Mouse (Mus musculus) embryonic facial prominence, embryonic 15.5 days (tissue): ENCODE results near the gene Wfdc10. TPM values are rescaled to one million over a fixed set of nuclear protein-coding genes. Genes with fewer than 3 reads are reported as not detected.

Source experiments
- ATAC-seq: fragments of 200-750 bp; cut with Nextera tagmentation; 2 replicates; pipeline ENCODE4 v1.8.0; 2017; ENCODE audit warnings: low read depth, moderate TSS enrichment; ENCODE audit not compliant: insufficient number of reproducible peaks, low FRiP score, low TSS enrichment
- H3K27ac ChIP-seq: fragments of 300-500 bp; sonication (generic); replicated peaks from 2 replicates; pipeline ENCODE4 v1.5.1; 2015; ENCODE audit warnings: mild to moderate bottlenecking, inconsistent platforms
- H3K27me3 ChIP-seq: fragments of 300-500 bp; sonication (generic); 2 replicates; pipeline ENCODE4 v1.6.1; 2015; ENCODE audit warnings: inconsistent platforms
- H3K36me3 ChIP-seq: fragments of 300-500 bp; sonication (generic); 2 replicates; pipeline ENCODE4 v1.6.1; 2015; ENCODE audit warnings: mild to moderate bottlenecking, inconsistent platforms
- H3K4me1 ChIP-seq: fragments of 300-500 bp; sonication (generic); 2 replicates; pipeline ENCODE4 v1.6.1; 2015; ENCODE audit warnings: inconsistent platforms
- H3K4me2 ChIP-seq: fragments of 300-500 bp; sonication (generic); replicated peaks from 2 replicates; pipeline ENCODE4 v1.6.1; 2015; ENCODE audit warnings: mild to moderate bottlenecking, inconsistent platforms
- H3K4me3 ChIP-seq: fragments of 300-500 bp; sonication (generic); replicated peaks from 2 replicates; pipeline ENCODE4 v1.5.1; 2015; ENCODE audit warnings: mild to moderate bottlenecking, inconsistent platforms
- H3K9ac ChIP-seq: fragments of 300-500 bp; sonication (generic); 2 replicates; pipeline ENCODE4 v1.6.1; 2015; ENCODE audit warnings: inconsistent platforms
- H3K9me3 ChIP-seq: fragments of 300-500 bp; sonication (generic); replicated peaks from 2 replicates; pipeline ENCODE4 v1.6.1; 2016; ENCODE audit warnings: inconsistent platforms
- WGBS: fragments of 180-500 bp; shearing (Covaris S2); methylation state at CpG from one replicate; pipeline ENCODE4 v1.1.7; 2015; 5-methylcytosine and 5-hydroxymethylcytosine counted together
- polyA plus RNA-seq: library from polyadenylated mRNA; unstranded; fragments of >200 nt; fragmentation: Nextera tagmentation; extraction: Ambion mirVana; gene quantifications from 2 replicates; pipeline ENCODE4 v1.2.1, GENCODE M21; 2015

Gene Wfdc10
- polyA plus RNA-seq, 1 experiment from 2014 or later = 1.5 TPM

DNA sequence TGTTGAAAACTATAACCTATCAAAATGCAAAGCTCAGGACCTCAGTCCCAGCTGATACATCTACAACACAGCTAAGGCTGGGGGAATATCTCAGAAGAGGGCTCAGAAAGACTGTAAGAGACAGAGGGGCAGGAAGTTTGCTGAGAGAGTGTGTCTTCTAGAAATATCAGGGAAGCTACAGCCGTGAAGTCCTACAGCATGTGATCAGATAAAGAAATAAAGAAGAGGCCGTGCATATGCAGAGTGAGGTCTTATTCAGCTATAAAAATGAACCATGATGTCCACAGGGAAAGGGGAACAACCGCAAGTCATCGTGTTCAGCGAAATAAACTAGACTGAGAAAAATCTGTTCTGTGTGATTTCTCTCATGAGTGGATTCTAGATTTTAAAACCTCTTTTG is 14.4 kb downstream of the Wfdc10 start:
- Histone ChIP-seq H3K4me3 (no peak overlapping the region), H3K9me3 (no peaks in the 10 kb centered on the region), H3K27me3 (no peaks in the 10 kb centered on the region), H3K36me3 (no peaks in the 10 kb centered on the region), H3K27ac (no peak overlapping the region), H3K9ac (no peak overlapping the region), H3K4me1 (no peaks in the 10 kb centered on the region), H3K4me2 (no peak overlapping the region)
- no peak for ATAC-seq
- WGBS = 82% methylated on average over 5 of the region's 5 CpGs

GRCm38 (mm10) chr2:164670938-164671337 is 15.1 kb downstream of the Wfdc10 start:
- Histone ChIP-seq H3K9me3 (no peaks in the 10 kb centered on the region), H3K27ac (no peak overlapping the region), H3K4me3 (no peak overlapping the region), H3K27me3 (no peaks in the 10 kb centered on the region), H3K4me2 (no peak overlapping the region), H3K36me3 (no peaks in the 10 kb centered on the region), H3K4me1 (no peaks in the 10 kb centered on the region), H3K9ac (no peak overlapping the region)
- no peak for ATAC-seq
- whole genome bisulfite sequencing = 21% methylated on average over 1 of the region's 1 CpGs

GRCm38 (mm10) chr2:164673987-164674386 is 18.1 kb downstream of the Wfdc10 start, which contains the start of gene Wfdc11:
Gene Wfdc11, minus strand, starts transcription at chr2:164674087.
- Histone ChIP-seq H3K27me3 (no peaks in the 10 kb centered on the region), H3K4me3 (no peak within 1 kb of the TSS), H3K36me3 (no peaks in the 10 kb centered on the region), H3K4me2 (no peak within 1 kb of the TSS), H3K9ac (no peak within 1 kb of the TSS), H3K4me1 (peaks cover 3% of the 10 kb centered on the region; the same call in 1 of the 2 replicates), H3K9me3 (no peaks in the 10 kb centered on the region), H3K27ac (no peak within 1 kb of the TSS)
- WGBS = 64% methylated on average over 7 of the region's 7 CpGs
- no peak for ATAC-seq

DNA sequence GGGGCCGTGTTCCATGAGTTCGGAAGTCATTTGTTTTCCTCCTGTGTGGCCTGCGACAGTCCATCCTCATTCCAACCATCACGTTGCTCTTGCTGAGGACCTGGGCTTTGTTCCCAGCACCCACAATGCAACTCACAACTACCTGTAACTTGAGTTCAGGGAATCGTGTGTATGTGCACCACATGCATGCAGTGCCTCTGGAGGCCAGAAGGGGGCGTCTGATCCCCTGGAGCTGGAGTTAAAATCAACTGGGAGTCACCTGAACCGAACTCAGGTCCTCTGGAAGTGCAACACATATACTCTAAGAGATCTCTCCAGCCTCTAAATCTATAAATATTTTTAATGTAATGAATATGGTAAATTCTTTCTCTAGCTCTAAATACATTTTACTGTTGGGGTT is 20.3 kb downstream of the Wfdc10 start:
- H3K9ac ChIP-seq = no peak overlapping the region
- ATAC-seq = no peak
- 71% methylated on average over 7 of the region's 7 CpGs for WGBS
- H3K4me1 ChIP-seq = peaks cover 6% of the 10 kb centered on the region; the same call in 1 of the 2 replicates
- no peak overlapping the region for H3K4me3 ChIP-seq
- H3K4me2 ChIP-seq = no peak overlapping the region
- no peaks in the 10 kb centered on the region for H3K36me3 ChIP-seq
- no peaks in the 10 kb centered on the region for H3K9me3 ChIP-seq
- no peak overlapping the region for H3K27ac ChIP-seq
- no peaks in the 10 kb centered on the region for H3K27me3 ChIP-seq

GRCm38 (mm10) chr2:164676916-164677685 is 21.3 kb downstream of the Wfdc10 start:
- Histone ChIP-seq H3K9ac (no peak overlapping the region), H3K4me1 (peaks cover 6% of the 10 kb centered on the region; the same call in 1 of the 2 replicates), H3K27me3 (no peaks in the 10 kb centered on the region), H3K9me3 (no peaks in the 10 kb centered on the region), H3K27ac (no peak overlapping the region), H3K4me2 (no peak overlapping the region), H3K36me3 (no peaks in the 10 kb centered on the region), H3K4me3 (no peak overlapping the region)
- ATAC-seq = no peak
- WGBS = 80% methylated on average over 16 of the region's 16 CpGs

DNA sequence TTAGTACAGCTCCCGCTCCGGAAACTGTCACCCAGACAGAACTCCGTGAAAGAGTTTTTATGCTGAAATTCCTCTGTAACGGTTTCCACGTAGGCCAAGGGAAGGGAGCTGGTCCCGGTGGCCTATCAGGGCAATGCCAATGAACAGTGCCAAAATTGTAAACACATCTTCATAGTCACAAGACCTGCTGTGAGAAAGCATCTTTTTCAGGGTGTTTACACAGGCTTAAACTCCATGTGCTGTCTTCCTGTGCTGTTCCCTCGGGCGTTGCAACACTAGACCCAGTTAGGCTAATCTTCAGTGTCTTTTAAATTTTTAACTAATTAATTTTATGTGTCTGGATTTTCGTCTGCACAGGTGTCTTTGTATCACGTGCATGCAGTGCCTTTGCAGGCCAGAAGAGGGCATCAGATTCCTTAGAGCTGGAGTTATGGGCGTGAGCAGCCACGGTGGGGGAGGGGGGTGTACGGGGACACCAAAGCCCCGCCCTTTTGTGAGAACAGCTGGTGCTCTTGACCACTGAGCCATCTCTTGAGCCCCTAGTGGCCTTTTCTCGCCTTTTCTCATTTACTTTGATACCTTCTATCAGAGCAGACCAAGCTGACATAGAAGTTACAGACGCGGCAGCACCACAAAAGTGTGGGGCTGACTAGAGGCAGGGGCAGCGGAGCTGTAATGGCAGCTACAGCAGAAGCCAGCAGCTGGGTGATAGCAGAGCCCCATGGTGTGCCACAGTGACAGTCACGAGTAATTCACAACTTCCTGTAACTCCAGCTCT is 23.2 kb downstream of the Wfdc10 start:
- WGBS = 19% methylated on average over 19 of the region's 19 CpGs
- H3K9me3 ChIP-seq = no peaks in the 10 kb centered on the region
- no peaks in the 10 kb centered on the region for H3K27me3 ChIP-seq
- H3K4me1 ChIP-seq = peaks cover 6% of the 10 kb centered on the region; the same call in 1 of the 2 replicates
- peak overlapping the region; percentile 44 for H3K4me2 ChIP-seq
- H3K27ac ChIP-seq = no peak overlapping the region
- H3K4me3 ChIP-seq = peak overlapping the region; percentile 33
- H3K36me3 ChIP-seq = no peaks in the 10 kb centered on the region
- ATAC-seq = no peak
- H3K9ac ChIP-seq = no peak overlapping the region

- H3K36me3 ChIP-seq = no peaks in the 10 kb centered on the region
- WGBS = 38% methylated on average over 3 of the region's 3 CpGs
- no peak overlapping the region for H3K9ac ChIP-seq
- ATAC-seq = no peak
- H3K9me3 ChIP-seq = no peaks in the 10 kb centered on the region
- no peak overlapping the region for H3K4me3 ChIP-seq
- no peaks in the 10 kb centered on the region for H3K27me3 ChIP-seq
- peaks cover 6% of the 10 kb centered on the region; the same call in 1 of the 2 replicates for H3K4me1 ChIP-seq
- H3K4me2 ChIP-seq = no peak overlapping the region
- no peak overlapping the region for H3K27ac ChIP-seq
These were observed 24.1 kb downstream of the Wfdc10 start for GRCm38 (mm10) chr2:164679906-164680305.

GRCm38 (mm10) chr2:164684807-164685206 is 29.0 kb downstream of the Wfdc10 start, which contains the start of gene Wfdc13:
Gene Wfdc13, plus strand, starts transcription at chr2:164685107.
- Histone ChIP-seq H3K27me3 (no peaks in the 10 kb centered on the region), H3K27ac (no peak within 1 kb of the TSS), H3K36me3 (no peaks in the 10 kb centered on the region), H3K9ac (no peak within 1 kb of the TSS), H3K4me2 (no peak within 1 kb of the TSS), H3K4me3 (no peak within 1 kb of the TSS), H3K4me1 (no peaks in the 10 kb centered on the region), H3K9me3 (no peaks in the 10 kb centered on the region)
- no peak for ATAC-seq
- WGBS = 76% methylated on average over 2 of the region's 3 CpGs

GRCm38 (mm10) chr2:164698201-164698600 is 42.4 kb downstream of the Wfdc10 start, which contains the start of gene Spint4:
Gene Spint4, plus strand, starts transcription at chr2:164698501.
- Histone ChIP-seq H3K9ac (no peak within 1 kb of the TSS), H3K36me3 (no peaks in the 10 kb centered on the region), H3K4me2 (no peak within 1 kb of the TSS), H3K9me3 (no peaks in the 10 kb centered on the region), H3K4me3 (no peak within 1 kb of the TSS), H3K4me1 (no peaks in the 10 kb centered on the region), H3K27me3 (no peaks in the 10 kb centered on the region), H3K27ac (no peak within 1 kb of the TSS)
- WGBS = 84% methylated on average over 4 of the region's 4 CpGs
- ATAC-seq = no peak

DNA sequence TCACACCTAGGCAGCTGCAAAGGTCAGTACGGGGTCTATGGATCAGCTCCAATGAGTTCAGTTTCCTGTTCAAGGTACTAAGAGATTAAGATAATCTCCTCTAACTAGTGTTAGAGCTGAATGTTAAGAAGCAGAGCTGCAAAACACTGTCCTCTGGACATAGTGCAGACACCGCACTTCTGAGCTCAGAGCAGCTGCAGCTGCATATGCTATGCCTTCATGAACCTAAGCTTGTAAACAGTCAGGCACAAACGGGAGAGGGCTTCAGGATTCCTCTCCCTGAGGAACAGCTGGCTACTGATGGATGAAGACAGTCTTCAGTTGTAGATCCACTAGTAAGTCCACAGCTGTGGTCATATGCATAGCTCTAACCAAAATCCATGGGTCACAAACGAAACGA is 45.1 kb downstream of the Wfdc10 start:
- WGBS = 73% methylated on average over 5 of the region's 5 CpGs
- H3K4me2 ChIP-seq = no peak overlapping the region
- H3K27ac ChIP-seq = no peak overlapping the region
- H3K9me3 ChIP-seq = no peaks in the 10 kb centered on the region
- H3K4me1 ChIP-seq = no peaks in the 10 kb centered on the region
- no peak overlapping the region for H3K9ac ChIP-seq
- no peak for ATAC-seq
- H3K27me3 ChIP-seq = no peaks in the 10 kb centered on the region
- no peak overlapping the region for H3K4me3 ChIP-seq
- no peaks in the 10 kb centered on the region for H3K36me3 ChIP-seq

GRCm38 (mm10) chr2:164701761-164702160 is 45.9 kb downstream of the Wfdc10 start:
- ATAC-seq = no peak
- WGBS = 75% methylated on average over 5 of the region's 5 CpGs
- H3K27me3 ChIP-seq = no peaks in the 10 kb centered on the region

More at GRCm38 (mm10) chr2:164701761-164702160, 45.9 kb downstream of the Wfdc10 start:
- no peaks in the 10 kb centered on the region for H3K36me3 ChIP-seq
- no peaks in the 10 kb centered on the region for H3K4me1 ChIP-seq
- no peak overlapping the region for H3K4me2 ChIP-seq
- no peak overlapping the region for H3K4me3 ChIP-seq
- H3K9ac ChIP-seq = no peak overlapping the region
- H3K9me3 ChIP-seq = no peaks in the 10 kb centered on the region
- H3K27ac ChIP-seq = no peak overlapping the region
